Mouse (Mus musculus) C2C12 (cell line): Measurements from ENCODE around the gene Cul4a.

Experiments used
- CTCF ChIP-seq: IDR thresholded peaks from one replicate; pipeline ENCODE4 v1.5.1; 2011; ENCODE audit not compliant: control insufficient read depth, insufficient read depth, insufficient read length
- MYOD1 ChIP-seq: IDR thresholded peaks from one replicate; pipeline ENCODE4 v1.6.1; 2011; ENCODE audit warnings: low read depth; ENCODE audit not compliant: control insufficient read depth, insufficient read length

GRCm38 (mm10) chr8:13179482-13179881 lies 74.1 kb downstream of the Cul4a start:
- TF ChIP-seq CTCF (no peak), MYOD1 (no peak)
